Mouse (Mus musculus) kidney, postnatal 10 days (tissue): ENCODE results near the gene Diras2.

Experiments
- DNase-seq: peaks from one replicate; pipeline ENCODE4 v3.0.0; 2021; ENCODE audit warnings: mixed read lengths

The Diras2 gene

DNA sequence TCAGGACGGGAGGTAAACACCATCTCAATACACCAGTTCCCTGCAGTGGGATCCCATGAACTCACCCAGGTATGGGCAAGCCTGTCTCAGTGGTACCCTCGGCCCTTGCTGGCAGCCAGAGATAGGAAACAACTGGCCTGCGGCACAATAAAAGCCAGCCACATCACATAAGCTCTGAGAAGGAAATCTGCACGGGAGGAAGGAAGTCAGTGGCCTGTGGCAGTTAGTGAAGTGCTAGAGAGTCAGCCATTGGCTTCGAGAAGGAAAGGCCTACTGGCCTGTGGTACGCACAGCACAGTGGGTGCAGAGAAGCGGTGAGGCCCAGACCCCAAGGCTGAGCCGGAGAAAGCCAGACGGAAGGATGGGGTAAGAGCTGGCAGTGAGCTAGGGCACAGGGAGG lies 20.2 kb upstream of the Diras2 start:
- DNase-seq: no peak

- DNase-seq: no peak
Measured at GRCm38 (mm10) chr13:52550690-52551193, 19.7 kb upstream of the Diras2 start.

DNA sequence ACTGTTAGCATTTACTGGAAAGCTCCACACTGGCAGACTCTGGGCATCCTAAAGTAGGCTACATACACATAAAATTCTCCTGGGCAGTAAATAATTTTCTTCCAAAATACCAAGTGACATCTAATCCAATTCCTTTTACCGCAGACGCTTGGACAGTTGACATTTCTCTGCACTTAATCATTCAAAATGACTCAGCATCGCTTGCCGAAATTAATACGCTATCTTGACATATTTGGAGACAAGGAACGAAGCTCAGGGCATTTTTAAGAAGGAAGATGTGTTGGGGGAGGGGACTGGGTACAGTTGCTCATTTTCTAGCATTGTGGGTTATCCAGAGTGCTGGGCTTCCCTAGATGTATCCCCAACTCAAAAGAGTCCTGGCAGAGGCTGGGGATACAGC lies 15.2 kb upstream of the Diras2 start:
- DNase-seq: no peak

DNA sequence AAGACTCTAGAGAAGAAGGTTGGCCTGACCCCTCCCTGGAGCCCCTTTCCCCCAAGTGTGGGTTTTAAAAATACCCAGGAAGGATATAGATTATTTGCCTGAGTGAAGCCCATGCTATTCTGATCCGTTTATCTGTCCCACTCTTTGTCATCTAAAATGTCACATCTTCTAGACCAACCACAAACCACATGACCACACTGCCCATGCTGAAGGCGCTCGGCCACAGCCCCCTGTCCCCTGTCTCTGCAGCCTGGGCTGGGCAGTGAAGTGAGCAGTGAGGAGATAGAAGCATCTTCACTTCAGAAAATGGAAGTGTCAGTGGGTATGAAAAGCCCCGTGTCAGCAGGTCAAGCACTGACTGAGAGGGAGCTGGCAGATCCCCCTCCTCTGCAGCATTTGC lies 11.6 kb upstream of the Diras2 start:
- DNase-seq: no peak

- DNase-seq: no peak
Measured at GRCm38 (mm10) chr13:52542036-52542526, 11.0 kb upstream of the Diras2 start.

GRCm38 (mm10) chr13:52541385-52542035 lies 10.4 kb upstream of the Diras2 start:
- no peak for DNase-seq

GRCm38 (mm10) chr13:52539461-52539860 lies 8.4 kb upstream of the Diras2 start:
- DNase-seq: no peak

DNA sequence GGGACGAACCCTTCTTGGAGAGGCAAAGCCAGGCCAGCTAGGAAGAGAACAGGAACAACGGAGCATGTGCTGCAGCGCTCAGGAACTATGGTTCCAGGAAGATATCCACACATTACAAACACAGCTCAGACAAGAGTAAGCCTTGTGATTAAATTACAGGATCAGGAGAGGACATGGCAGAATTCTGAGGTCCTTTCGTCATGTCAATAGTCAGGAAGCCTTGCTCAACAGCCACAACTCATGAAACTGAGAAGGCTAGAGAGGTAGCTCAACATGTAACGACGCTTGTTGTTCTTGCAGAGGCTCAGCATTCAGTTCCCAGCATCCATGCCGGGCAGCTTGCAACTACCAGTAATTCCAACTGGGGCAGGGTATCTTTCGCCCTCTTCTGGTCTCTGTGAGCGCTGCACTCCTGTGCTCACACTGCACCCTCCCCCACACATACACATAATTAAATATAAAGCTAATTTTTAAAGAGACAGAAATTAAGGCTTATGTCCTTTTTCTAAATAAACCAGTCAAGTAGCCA lies 7.6 kb upstream of the Diras2 start:
- no peak for DNase-seq

- DNase-seq: no peak
Measured at GRCm38 (mm10) chr13:52537754-52538587, 6.9 kb upstream of the Diras2 start.

GRCm38 (mm10) chr13:52535542-52535941 lies 4.5 kb upstream of the Diras2 start:
- DNase-seq: peak; percentile 81

DNA sequence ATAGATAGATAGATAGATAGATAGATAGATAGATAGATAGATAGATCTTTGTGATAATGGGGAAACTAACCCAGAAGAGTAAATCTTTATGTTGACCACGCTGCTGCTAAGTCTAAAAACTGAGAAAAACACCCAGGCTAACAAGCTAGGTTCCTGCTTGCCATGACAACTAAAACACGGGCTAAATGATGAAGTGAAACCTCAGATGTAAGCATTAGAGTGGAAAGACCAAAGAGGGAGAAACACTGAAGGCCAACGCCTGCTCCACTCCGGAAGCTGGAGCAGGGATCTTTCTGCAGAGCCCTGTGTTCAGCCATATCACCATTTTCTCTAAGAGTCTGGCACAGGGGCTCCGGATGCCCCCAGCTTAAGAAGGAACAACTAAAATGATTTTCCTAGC lies 2.6 kb upstream of the Diras2 start:
- DNase-seq: no peak

GRCm38 (mm10) chr13:52530008-52530945 lies 802 bp downstream of the Diras2 start:
- peak; percentile 80 for DNase-seq

DNA sequence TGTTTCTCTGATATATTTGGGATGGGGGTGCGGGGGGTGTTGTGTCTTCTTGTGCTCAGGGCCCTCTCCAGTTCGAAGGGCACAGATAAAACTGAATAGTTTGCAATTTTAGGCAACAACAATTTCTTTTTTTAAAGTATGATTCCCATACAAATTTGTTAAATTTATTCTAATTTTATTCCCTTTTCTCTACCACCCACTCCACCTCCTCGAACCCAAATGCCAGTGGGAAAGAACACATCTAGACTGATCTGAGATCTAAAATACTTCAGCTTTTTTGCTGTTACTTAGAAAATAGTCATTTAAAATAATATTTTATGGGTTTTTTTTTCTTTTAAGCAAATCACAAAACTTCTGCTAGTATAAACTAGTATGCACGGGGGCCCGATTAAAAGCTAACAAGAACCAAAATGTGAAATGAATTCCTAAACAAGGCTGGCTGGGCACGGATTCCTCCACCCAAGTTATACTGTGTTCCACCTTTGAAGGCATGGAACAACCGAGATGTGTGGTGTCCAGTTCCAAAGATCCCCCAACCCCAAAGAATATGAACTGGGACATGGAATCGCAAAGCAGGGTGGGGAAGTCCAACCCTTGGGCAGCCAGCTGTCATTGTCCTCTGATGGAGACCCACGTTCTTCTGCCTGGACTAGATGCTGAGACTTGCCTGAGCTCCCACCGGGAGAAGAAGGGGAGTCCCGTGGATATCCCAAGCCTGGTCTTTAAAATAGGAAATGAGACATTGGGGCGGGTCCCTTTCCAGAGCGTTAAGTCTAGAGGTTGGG lies 1.7 kb downstream of the Diras2 start:
- no peak for DNase-seq

DNA sequence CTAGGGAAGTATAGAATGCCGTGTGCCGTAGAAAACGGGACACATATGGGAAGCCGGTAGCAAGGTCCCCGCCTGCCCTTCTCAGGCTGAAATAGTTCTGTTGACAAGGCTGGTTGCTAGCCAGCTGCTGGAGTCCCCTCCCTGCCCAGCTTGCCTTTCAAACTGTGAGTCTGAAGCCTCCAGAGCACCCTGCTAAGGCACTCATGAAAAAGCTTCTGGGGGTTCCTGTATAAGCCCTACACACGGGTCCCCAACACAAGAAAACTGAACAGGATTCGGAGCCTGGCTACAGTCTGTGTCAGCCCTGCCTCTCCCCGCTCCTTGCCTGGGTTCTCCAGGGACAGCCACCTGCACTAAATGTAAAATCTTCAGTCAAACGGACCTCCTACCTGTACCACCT lies 2.3 kb downstream of the Diras2 start:
- no peak for DNase-seq

DNA sequence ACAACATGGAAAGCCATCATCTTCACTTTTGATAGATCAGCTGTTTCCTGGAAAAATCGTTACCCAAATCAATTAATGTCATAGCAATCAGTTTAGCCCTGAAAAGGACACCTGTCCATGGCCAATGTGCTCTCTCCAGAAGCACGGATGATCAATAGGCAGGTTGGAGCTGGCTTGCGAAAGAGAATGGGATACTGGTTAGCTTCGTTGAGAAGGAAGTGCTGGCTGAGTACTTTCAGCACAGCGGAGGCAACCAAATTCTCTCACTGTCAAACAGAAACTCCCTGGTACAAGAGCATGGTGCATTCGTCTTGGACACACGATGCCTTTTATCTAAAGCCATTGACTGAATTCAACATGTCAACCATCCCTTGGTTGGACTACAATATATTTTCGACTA lies 2.8 kb downstream of the Diras2 start:
- no peak for DNase-seq

GRCm38 (mm10) chr13:52526249-52527035 lies 4.6 kb downstream of the Diras2 start:
- DNase-seq: no peak

- DNase-seq: no peak
Measured at GRCm38 (mm10) chr13:52524313-52524712, 6.8 kb downstream of the Diras2 start.

GRCm38 (mm10) chr13:52521176-52521575 lies 9.9 kb downstream of the Diras2 start:
- no peak for DNase-seq

- DNase-seq: no peak
Measured at GRCm38 (mm10) chr13:52519425-52519824, 11.7 kb downstream of the Diras2 start.

GRCm38 (mm10) chr13:52518377-52518776 lies 12.7 kb downstream of the Diras2 start:
- no peak for DNase-seq

DNA sequence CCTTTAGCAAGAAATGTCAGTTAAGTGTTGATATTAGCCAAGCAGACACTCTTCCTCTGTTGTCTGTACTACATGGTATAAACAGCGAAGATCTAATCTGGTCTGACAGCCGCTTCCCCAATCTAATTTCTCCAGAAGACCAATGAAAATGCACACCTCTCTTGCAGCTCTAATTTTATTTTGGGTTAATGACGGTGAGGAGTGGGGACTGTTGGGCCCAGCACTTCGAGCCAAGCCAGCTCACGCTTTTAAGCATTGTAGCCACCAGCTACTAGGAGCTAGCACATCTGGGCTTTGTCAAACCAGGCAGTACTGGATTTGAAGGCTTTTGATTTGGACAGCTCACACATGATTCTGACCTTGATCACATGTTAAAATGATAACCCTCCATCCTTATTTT lies 14.1 kb downstream of the Diras2 start:
- DNase-seq: no peak
